Mouse (Mus musculus) layer of hippocampus, adult 9-11 months (tissue): ENCODE measurements around the gene Pa2g4.

ENCODE experiments used
- DNase-seq: peaks from one replicate; pipeline ENCODE4 v3.0.0; 2022

Pa2g4 gene

DNA sequence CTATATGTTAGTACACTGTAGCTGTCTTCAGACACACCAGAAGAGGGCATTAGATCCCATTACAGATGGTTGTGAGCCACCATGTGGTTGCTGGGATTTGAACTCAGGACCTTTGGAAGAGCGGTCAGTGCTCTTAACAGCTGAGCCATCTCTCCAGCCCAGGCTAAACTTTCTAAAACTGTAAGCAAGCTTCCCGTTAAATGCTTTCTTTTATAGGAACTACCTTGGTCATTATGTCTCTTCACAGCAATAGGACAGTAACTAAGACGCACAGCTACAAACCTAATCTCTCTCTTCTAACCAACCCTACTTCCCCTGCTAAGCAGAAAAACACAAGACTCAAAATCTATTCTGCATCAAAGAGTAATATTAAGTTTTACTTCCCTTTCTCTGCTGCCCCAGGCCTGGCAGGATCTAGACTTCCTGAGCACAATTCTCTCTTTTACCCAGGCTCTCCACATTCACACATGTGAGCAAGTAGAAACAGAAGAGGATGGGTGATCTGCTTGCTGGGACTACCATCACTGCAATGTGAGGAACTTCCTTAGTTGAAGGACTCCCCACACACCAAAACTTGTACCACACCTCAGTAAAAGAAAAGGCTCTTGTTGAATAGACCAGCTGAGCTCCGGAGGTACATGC, 30.0 kb downstream of the Pa2g4 start:
- DNase-seq: no peak

- no peak for DNase-seq
These were observed 30.6 kb downstream of the Pa2g4 start for GRCm38 (mm10) chr10:128535206-128535605.

DNA sequence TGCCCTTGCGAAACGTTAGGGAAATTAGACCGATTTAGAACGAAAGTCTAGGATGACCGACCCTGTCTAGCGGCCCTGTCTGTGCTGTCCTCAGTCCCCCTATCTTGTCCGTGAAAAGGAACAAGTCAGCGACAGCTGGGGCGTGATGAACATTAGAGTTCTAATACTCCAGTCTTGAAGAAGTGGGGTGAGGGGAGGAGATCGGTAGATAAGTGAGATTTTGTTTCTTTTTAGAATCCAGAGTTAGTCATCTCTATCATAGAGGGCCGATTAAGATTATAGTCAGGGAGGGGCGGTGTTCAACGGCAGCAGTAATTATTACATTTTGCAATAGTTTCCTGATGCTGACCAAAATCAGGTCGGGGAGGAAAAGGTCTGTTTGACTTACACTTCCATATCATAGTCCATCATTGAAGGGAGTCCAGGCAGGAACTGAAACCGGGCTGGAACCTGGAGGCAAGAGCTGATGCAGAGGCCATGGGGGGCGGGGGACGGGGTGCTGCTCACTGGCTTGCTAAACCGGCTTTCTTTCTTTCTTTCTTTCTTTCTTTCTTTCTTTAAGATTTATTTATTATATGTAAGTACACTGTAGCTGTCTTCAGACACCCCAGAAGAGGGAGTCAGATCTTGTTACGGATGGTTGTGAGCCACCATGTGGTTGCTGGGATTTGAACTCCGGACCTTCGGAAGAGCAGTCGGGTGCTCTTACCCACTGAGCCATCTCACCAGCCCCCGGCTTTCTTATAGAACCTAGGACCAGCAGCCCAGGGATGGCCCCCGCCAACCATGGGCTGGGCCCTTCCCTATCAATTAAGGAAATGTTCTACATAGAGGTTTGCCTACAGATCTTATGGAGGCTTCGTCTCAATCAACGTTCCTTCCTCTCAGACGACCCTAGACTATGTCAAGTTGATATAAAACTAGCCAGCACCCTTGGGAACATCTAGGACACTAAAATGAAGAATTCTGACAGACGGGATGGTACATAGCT, 39.1 kb downstream of the Pa2g4 start:
- DNase-seq: no peak

- peak; percentile 97 for DNase-seq
These were observed 40.0 kb downstream of the Pa2g4 start, which contains the start of gene Esyt1 for GRCm38 (mm10) chr10:128525671-128526308. Gene Esyt1, minus strand, starts transcription at chr10:128525871.

DNA sequence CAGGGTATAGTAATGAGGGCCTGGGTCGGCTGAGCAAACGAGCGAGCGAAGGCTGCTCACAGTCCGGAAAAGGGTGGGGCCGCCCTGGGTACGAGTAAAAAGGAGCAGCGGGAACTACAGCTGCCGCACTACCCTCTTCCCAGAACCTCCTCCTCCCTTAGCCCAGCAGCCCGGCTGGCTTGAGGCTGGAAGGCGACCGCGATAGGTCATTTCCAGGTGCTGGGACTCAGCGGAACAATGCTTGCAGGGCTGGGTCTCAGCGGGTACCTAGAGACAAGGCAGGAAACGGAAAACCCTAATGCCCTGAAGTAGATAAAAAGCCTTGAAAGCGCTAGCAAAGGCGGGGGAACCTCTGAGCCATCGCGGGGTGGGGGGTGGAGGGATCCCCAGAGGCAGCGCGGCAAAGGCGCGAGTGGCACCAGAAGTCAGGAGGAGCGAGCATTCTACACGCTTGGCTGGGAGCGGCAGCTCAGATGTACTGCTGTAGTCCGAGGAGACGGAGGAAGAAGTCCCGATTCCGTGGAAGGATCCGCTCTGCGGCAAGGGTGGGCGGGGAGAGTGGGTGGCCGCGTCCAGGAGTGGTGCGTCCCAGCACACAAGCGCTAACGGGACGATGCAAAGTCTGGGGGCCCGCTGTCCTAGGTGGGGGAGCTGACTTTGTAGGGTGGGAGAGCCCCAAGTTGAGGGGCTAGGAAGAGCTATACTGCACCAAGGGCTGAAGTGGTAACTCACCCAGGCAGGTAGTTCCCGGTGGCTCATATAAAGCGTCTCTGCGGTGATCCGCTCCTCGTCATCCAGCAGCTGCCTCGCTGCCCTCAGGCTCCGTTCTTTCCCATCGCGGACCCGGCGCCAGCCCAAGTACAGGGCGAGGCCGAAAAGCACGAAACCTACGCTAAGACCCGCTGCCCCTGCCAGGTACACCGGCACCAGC, 40.8 kb downstream of the Pa2g4 start:
- DNase-seq: no peak

GRCm38 (mm10) chr10:128524111-128524731, 41.6 kb downstream of the Pa2g4 start:
- no peak for DNase-seq

- DNase-seq: no peak
These were observed 43.4 kb downstream of the Pa2g4 start for GRCm38 (mm10) chr10:128522351-128522750.

DNA sequence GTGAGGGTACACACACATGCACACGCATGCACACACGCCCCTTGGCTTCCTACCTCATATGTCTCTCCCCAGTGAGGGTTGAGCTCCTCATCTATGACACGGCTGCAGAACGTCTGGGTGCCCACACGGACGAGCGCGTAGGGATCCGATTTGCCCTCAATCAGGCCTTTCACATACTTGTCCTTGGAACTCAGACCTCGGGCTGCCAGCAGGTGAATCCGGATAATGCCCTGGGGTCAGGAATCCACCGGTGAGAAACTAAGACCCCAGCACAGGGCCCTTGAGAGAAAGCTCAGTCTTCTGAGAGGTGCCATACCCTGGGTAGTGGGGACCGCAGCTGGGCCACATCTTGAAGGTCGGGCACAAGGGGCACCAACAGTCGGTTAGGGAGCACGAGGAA, 45.2 kb downstream of the Pa2g4 start:
- DNase-seq: no peak

DNA sequence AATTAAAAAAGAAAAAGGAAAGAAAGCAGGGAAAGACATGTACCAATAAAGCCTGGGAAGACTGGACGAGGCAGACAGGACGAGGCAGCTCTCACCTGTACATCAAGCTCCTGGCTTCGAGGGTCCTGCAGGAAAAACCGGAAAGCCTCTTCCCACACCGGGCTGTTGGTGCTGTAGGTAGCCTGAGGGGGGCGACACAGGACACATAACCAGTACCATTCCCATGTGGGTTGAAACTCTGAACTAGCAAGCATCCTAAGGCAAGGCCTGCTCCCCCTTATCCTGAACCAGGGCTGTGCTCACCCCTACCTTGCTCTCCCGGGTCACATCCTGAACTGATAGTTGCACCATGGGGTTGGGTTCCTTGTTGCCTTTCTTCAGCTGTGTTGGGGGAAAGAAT, 47.0 kb downstream of the Pa2g4 start:
- no peak for DNase-seq

DNA sequence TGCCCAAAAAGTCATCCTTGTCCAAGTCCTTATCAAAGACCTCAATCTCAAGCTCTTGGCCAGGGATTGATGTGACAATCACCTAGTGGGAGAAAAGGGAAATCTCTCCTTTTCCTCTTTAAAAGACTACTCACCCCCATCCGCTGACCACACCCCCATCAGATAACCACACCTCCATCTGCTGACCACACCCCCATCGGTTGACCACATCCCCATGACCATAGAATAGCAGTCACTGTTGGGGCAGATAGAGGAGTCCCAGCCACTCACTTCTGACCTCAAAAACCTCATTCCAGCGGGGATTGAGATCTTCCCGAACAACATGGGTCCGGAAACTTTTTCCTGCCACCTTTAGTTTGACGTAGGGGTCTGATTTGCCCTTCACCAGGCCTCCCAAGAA, 49.1 kb downstream of the Pa2g4 start:
- DNase-seq: no peak

DNA sequence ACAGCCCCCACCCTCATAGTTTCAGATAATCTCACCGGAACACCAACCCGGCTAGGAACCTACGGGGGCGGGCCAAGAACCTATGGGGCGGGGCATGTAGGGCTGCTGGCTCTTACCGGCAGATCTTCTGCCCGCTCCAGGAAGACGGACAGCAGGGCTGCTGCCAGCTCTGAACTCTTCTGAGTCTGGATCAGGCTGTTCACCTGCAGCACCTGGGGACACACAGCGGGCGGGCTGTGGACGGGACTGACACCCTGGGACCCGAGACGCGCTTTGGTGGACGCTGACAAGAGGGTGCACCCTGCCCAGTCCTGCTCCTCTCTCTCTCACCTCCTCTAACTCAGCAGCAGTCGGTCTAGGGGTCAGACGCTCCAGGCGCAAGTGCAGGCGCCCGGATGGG, 49.8 kb downstream of the Pa2g4 start:
- DNase-seq: no peak

DNA sequence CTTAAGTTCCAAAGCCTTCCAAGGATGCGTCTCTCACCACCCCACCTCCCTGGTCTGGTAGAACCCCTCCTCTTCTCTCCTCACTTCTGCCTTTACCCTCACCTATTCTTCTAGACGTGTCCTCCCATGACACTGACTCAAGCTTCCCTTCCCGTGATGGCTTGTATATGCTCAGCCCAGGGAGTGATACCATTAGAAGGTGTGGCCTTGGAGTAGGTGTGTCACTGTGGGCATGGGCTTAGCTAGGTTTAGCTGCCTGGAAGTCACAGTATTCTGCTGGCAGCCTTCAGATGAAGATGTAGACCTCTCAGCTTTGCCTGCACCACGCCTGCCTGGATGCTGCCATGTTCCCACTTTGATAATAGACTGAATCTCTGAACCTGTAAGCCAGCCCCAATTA, 50.7 kb downstream of the Pa2g4 start:
- no peak for DNase-seq

- DNase-seq: no peak
These were observed 54.0 kb downstream of the Pa2g4 start for GRCm38 (mm10) chr10:128511761-128512160.

- no peak for DNase-seq
These were observed 54.6 kb downstream of the Pa2g4 start for GRCm38 (mm10) chr10:128511189-128511588.

DNA sequence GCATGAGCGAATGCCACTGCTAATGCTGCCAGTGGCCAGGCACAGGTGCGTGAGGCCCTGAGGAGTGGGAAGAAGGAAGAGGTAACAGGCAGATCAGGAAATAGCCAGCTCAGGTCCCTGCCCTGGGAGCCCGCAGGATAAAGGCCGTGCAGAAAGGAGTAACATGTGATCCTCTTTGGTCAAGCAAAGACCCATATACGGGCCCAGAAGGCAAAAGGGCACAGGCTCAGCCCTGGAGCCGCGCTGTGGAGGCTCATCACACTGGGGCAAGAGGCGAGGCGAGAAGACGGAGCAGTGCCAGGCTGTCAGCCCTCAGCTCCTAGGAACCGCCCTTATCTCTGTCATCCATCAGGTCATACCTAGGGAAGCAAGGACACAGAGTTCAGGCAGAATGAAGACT, 55.5 kb downstream of the Pa2g4 start:
- no peak for DNase-seq

DNA sequence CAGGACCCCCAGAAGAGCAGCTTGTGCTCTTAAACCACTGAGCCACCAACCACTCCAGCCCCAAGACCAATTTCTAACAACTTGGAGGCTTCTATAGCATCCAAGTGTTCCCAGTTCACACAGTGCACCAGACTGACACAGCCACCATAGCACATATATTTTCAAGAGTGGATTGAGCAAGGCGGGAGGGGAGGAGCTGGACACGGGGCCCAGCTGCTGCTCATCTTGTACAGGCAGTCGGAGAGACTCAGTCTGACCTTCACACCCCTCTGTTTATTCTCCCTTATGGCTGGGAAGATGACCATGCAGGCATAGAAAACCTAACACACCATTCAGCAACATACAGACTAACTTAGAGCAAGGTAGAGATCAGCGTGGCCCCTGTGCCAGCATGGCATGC, 56.0 kb downstream of the Pa2g4 start:
- DNase-seq: no peak

- DNase-seq: no peak
These were observed 56.6 kb downstream of the Pa2g4 start for GRCm38 (mm10) chr10:128509203-128509602.

DNA sequence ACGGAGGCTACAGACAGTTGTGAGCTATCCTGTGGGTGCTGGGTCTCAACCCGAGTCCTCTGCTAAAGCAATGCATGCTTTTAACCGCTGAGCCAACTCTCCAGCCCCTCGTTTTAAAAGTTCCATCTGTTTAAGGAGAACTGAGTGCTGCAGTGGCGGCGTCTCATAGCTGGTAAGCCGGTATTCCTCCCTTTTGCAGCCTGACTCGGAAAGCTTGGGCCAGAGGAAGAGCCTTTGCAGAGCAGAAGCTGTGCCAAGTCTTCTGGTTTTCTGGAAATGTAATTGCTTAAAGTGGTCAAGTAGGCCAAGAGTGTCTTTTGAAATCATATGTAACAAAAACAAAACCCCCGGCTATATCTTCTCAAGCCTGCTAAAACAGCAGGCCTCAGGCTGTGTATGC, 57.5 kb downstream of the Pa2g4 start:
- no peak for DNase-seq
